Mouse (Mus musculus) ZHBTc4 (cell line): Measurements from ENCODE around the gene Dpep3.

Experiments
- DNase-seq: peaks from one replicate; pipeline ENCODE4 v3.0.0-alpha.2; 2011; ENCODE audit warnings: low read depth, low spot score

Gene Dpep3

DNA sequence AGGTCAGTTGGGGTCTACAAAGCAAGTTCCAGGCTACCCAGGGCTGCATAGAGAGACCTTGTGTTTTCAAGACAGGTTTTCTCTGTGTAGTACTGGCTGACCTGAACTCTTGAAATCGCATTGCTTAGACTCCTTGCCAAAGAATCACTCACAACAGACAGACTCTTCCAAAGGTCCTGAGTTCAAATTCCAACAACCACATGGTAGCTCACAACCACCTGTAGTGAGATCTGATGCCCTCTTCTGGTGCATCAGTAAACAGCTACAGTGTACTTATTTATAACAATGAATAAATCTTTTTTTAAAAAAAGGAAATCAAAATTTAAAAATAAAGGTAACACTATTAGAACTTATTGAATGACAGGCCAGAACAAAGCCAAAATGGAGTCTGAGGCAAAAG, 1.9 kb upstream of the Dpep3 start:
- no peak for DNase-seq

DNA sequence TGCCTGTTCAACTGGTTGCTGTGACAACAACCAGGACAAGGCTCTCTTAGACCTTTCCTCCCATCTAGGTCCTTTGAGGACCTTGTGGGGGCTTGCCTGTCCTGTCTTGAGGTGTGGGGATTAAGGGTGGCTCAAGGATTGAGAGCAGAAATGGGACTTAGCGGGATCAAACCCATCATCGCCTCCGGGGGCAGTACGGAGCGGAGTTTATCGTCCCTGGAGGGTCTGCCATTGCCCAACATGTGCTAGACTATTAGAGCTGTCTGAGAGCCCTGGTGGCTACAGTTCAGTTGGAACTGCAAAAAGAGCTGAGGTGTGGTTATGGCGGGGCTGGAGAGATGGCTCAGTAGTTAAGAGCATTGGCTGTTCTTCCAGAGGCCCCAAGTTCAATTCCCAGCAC, 3.9 kb downstream of the Dpep3 start:
- peak; percentile 78 for DNase-seq

- peak; percentile 86 for DNase-seq
These were observed 8.1 kb downstream of the Dpep3 start for GRCm38 (mm10) chr8:105971019-105971720.

DNA sequence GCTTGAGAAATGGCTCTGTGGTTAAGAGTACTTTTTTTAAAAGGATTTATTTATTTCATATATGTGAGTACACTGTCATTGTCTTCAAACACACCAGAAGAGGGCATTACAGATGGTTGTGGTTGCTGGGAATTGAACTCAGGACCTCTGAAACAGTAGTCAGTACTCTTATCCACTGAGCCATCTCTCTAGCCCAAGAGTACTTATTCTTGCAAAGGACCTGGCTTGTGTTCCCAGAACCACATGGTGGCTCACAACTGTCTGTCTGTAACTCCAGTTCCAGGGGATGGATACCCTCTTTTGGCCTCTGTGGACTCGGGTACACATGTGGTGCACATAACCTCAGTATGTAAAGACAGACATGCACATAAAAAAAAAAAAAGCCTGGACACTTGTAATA, 9.9 kb downstream of the Dpep3 start:
- no peak for DNase-seq

GRCm38 (mm10) chr8:105966692-105967311, 12.4 kb downstream of the Dpep3 start:
- peak; percentile 94 for DNase-seq

GRCm38 (mm10) chr8:105965905-105966341, 13.3 kb downstream of the Dpep3 start, which contains the start of gene Slc12a4:
Gene Slc12a4 (minus strand): TSS chr8:105966097.
- peak; percentile 80 for DNase-seq

- DNase-seq, result peak; percentile 57
These were observed 13.8 kb downstream of the Dpep3 start for GRCm38 (mm10) chr8:105965266-105965904.

- no peak for DNase-seq
These were observed 14.5 kb downstream of the Dpep3 start for GRCm38 (mm10) chr8:105964506-105965265.

DNA sequence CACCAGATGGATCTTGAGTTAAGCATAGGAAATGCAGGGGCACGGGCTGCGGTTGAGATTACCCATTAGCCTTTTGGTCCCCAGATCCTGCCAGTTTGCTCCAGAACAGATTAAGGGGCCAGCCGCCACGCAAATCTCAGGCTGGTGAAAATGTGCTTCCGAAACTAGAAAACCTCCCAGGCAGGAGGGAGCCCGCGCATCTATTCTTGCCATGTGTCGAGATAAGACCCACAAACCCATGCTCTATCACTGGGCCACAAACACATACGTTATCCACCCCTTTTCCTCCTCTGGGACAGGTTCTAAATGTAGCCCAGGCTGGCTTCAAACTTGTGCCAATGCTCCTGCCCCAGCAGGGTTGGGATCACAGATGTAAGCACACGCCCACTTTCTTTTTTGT, 17.7 kb downstream of the Dpep3 start:
- DNase-seq, result no peak

DNA sequence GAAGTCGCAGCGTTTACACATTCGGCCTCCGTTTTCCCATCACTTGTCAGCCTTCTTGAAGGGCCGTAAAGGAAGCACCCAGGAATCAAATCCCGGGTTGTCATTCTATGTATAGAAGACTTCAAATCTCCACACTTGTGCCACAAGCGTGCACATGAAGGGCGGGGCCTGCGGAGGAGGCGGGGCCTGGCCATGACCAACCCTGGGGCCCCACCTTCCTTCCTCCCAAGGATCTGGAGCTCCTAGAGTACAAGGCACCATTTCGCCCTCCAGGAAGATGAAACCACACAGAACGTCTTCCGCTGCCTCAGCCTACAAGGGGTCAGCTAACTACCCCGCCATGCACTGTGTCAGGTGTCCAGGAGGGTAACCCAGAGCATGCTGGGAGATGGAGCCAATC, 18.1 kb downstream of the Dpep3 start:
- peak; percentile 72 for DNase-seq

- no peak for DNase-seq
These were observed 19.9 kb downstream of the Dpep3 start for GRCm38 (mm10) chr8:105959350-105959749.

GRCm38 (mm10) chr8:105957813-105958212, 21.4 kb downstream of the Dpep3 start:
- DNase-seq, result no peak

DNA sequence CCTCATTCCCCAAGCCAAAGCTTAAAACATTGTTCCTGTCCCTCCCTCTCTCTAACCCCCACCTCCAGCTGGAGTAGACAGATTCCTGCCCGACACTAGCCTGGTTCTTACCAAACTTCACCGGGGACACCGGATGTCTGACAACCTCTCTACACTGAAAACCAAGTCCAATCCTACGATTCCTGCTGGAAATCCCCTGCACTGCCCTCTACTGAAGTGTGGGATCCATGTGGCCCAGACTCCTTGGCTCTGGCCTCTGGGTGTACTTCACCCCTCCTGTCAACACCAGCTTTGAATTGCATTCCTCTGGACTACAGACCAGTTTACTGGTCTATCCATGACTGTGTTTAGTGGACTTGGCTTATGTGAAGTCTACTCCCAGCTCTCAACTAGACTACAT, 22.7 kb downstream of the Dpep3 start:
- DNase-seq, result no peak

- peak; percentile 50 for DNase-seq
These were observed 28.1 kb downstream of the Dpep3 start for GRCm38 (mm10) chr8:105951057-105951659.

DNA sequence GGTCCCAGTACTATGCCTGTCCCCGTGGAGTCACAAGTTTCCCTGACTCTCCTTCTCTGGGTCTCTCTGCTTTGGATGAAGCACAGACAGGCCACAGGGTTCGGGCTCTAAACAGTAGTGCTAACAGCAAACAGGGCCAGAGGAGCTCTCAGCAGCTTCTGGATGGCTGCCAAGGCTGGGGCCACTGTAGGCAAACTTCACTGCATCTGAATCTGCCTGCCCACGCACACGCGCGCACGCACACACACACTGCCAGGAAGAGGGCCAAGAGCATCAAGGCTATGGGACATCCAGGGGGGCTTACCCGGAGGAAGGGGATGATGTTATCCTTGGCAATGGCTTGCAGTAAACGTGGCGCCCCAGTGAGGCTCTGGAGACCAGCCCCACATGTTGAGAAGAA, 29.9 kb downstream of the Dpep3 start:
- DNase-seq, result no peak

DNA sequence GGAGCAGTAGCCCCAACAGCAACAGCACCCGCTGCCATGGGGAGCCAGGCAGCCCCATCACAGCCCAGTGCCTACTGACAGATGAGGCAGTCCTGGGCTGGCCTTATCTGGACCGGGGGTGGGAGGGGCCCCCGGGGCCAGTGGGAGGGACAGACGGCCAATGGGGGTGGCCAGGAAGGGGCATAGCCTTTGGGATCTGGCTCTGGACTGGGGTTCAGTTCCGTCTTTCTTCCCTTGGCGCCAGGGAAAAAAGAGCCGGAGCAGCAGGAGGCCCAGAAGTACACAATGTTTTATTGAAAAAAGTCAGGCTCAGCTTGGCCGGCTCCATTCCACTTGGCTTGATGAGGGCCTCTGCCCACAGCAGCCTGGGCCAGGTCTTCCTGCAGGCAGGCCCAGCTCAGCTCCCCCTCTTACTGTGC, 35.9 kb downstream of the Dpep3 start, which contains the start of gene Lcat:
Gene Lcat (minus strand): TSS at position 62 of the 419 bp plus-strand sequence.
- no peak for DNase-seq

DNA sequence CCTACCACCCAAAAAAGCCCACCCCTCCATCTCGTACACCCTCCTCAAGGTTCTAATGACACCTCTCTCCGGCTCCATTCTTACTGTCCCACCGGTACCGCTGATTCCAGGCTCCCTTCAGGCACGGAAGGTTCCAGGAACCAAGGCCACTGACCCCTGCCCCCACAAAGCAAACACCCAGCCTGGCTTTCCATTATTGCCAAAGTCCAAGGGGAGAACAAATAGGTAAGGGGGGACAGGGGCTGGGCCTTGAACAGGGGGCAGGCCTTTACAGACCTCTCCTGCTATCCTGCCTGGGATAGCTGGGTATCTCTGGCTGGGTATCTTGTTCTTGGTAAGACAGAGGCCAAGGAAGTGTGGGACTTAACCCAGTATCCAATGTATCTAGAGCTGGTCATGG, 36.7 kb downstream of the Dpep3 start:
- DNase-seq, result no peak

GRCm38 (mm10) chr8:105942026-105942425, 37.2 kb downstream of the Dpep3 start:
- no peak for DNase-seq

GRCm38 (mm10) chr8:105938306-105938669, 40.9 kb downstream of the Dpep3 start, which contains the start of gene Psmb10:
Gene Psmb10 (minus strand): TSS chr8:105938444.
- DNase-seq, result no peak

DNA sequence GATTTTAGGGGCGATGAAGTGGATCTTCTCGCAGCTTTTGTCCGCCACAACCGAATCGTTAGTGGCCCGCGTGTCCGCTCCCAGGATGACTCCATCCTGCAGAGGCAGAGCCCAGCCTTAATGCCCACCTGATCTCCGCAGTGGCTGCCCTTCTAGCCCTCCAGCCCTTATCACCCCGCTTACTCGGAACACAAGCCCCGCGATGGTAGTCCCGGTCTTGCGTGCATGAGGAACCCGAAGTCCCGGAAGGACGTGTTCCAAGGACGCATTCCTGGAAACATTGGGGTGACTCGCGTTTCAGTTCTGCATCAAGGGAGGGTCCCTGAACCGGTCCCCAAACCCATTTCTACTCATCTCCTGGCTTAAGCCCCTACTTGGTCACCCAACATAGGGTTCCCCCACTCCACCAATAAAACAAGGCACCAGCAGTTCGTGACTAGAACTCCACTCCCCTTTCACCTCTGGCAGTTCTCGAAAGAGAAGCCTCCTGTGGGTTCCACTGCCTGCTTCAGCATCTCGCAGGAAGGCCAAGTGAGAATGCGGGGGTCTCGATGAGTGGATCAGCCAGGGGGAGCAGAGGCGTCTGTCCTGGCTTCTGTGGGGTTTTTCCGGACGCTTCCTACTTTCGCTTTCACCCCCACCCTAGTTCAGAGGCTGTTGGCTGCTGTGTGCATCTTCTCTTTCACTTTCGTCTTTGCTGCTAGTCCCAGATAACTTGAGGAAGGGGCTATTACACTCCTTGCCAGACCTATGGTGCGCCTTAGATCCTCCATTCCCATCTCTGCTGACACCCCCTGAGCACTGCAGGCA, 41.5 kb downstream of the Dpep3 start:
- DNase-seq, result no peak
